Mouse (Mus musculus): ENCODE results near the gene Prg3.

Gene Prg3

GRCm38 (mm10) chr2:84987930-84988329 lies at the start of gene Prg3:
Gene Prg3, plus strand, starts transcription at chr2:84988215.
- no peak for DNase-seq (ENCODE audit: low read depth)

GRCm38 (mm10) chr2:84938249-84938946 lies 49.6 kb upstream of the Prg3 start:
- peak; percentile 59 for DNase-seq (ENCODE audit: low read depth)

- no peak for DNase-seq (ENCODE audit: low read depth)
Measured at GRCm38 (mm10) chr2:84939306-84939705, 48.7 kb upstream of the Prg3 start.

- no peak for DNase-seq (ENCODE audit: low read depth)
Measured at GRCm38 (mm10) chr2:84939711-84940110, 48.3 kb upstream of the Prg3 start.

GRCm38 (mm10) chr2:84941332-84941731 lies 46.7 kb upstream of the Prg3 start:
- no peak for DNase-seq (ENCODE audit: low read depth)

GRCm38 (mm10) chr2:84941795-84942194 lies 46.2 kb upstream of the Prg3 start:
- DNase-seq (ENCODE audit: low read depth), result no peak

- no peak for DNase-seq (ENCODE audit: low read depth)
Measured at GRCm38 (mm10) chr2:84947154-84947771, 40.8 kb upstream of the Prg3 start.

- no peak for DNase-seq (ENCODE audit: low read depth)
Measured at GRCm38 (mm10) chr2:84948252-84948651, 39.8 kb upstream of the Prg3 start.

- DNase-seq (ENCODE audit: low read depth), result no peak
Measured at GRCm38 (mm10) chr2:84948721-84949120, 39.3 kb upstream of the Prg3 start.

- DNase-seq (ENCODE audit: low read depth), result no peak
Measured at GRCm38 (mm10) chr2:84951027-84951426, 37.0 kb upstream of the Prg3 start.

GRCm38 (mm10) chr2:84952251-84952650 lies 35.8 kb upstream of the Prg3 start:
- DNase-seq (ENCODE audit: low read depth), result no peak

GRCm38 (mm10) chr2:84952693-84953092 lies 35.3 kb upstream of the Prg3 start:
- DNase-seq (ENCODE audit: low read depth), result no peak

- no peak for DNase-seq (ENCODE audit: low read depth)
Measured at GRCm38 (mm10) chr2:84955435-84955834, 32.6 kb upstream of the Prg3 start.

- DNase-seq (ENCODE audit: low read depth), result peak; percentile 64
Measured at GRCm38 (mm10) chr2:84956274-84956673, 31.7 kb upstream of the Prg3 start.

- DNase-seq (ENCODE audit: low read depth), result no peak
Measured at GRCm38 (mm10) chr2:84958588-84959264, 29.3 kb upstream of the Prg3 start.

- no peak for DNase-seq (ENCODE audit: low read depth)
Measured at GRCm38 (mm10) chr2:84961300-84961699, 26.7 kb upstream of the Prg3 start.

GRCm38 (mm10) chr2:84961901-84962300 lies 26.1 kb upstream of the Prg3 start:
- DNase-seq (ENCODE audit: low read depth), result peak; percentile 20

- DNase-seq (ENCODE audit: low read depth), result no peak
Measured at GRCm38 (mm10) chr2:84962906-84963507, 25.0 kb upstream of the Prg3 start.

- peak; percentile 40 for DNase-seq (ENCODE audit: low read depth)
Measured at GRCm38 (mm10) chr2:84964111-84964801, 23.8 kb upstream of the Prg3 start.

GRCm38 (mm10) chr2:84967318-84967991 lies 20.6 kb upstream of the Prg3 start:
- no peak for DNase-seq (ENCODE audit: low read depth)

- no peak for DNase-seq (ENCODE audit: low read depth)
Measured at GRCm38 (mm10) chr2:84975580-84975979, 12.4 kb upstream of the Prg3 start.

GRCm38 (mm10) chr2:84980188-84980587 lies 7.8 kb upstream of the Prg3 start, which contains the start of gene Prg2:
Gene Prg2, plus strand, starts transcription at chr2:84980461.
- no peak for DNase-seq (ENCODE audit: low read depth)
